Mouse (Mus musculus): ENCODE data around the gene Bcl2l11.

Bcl2l11 gene

GRCm38 (mm10) chr2:128111537-128111936 lies 14.3 kb upstream of the Bcl2l11 start:
- no peak for DNase-seq (ENCODE audit: low read depth)

- no peak for DNase-seq (ENCODE audit: low read depth)
Measured at GRCm38 (mm10) chr2:128114621-128115020, 11.2 kb upstream of the Bcl2l11 start.

GRCm38 (mm10) chr2:128115579-128115978 lies 10.3 kb upstream of the Bcl2l11 start:
- no peak for DNase-seq (ENCODE audit: low read depth)

- no peak for DNase-seq (ENCODE audit: low read depth)
Measured at GRCm38 (mm10) chr2:128117605-128118004, 8.2 kb upstream of the Bcl2l11 start.

- DNase-seq (ENCODE audit: low read depth): no peak
Measured at GRCm38 (mm10) chr2:128118971-128119370, 6.9 kb upstream of the Bcl2l11 start.

- DNase-seq (ENCODE audit: low read depth): no peak
Measured at GRCm38 (mm10) chr2:128122491-128122890, 3.3 kb upstream of the Bcl2l11 start.

GRCm38 (mm10) chr2:128122891-128123771 lies 2.7 kb upstream of the Bcl2l11 start:
- no peak for DNase-seq (ENCODE audit: low read depth)

- DNase-seq (ENCODE audit: low read depth): no peak
Measured at GRCm38 (mm10) chr2:128123921-128124683, 1.7 kb upstream of the Bcl2l11 start.

- DNase-seq (ENCODE audit: low read depth): no peak
Measured at GRCm38 (mm10) chr2:128124693-128125092, 1.1 kb upstream of the Bcl2l11 start.

GRCm38 (mm10) chr2:128126591-128127051 lies 783 bp downstream of the Bcl2l11 start:
- no peak for DNase-seq (ENCODE audit: low read depth)

GRCm38 (mm10) chr2:128127121-128127671 lies 1.4 kb downstream of the Bcl2l11 start:
- peak; percentile 75 for DNase-seq (ENCODE audit: low read depth)

GRCm38 (mm10) chr2:128127691-128128292 lies 2.0 kb downstream of the Bcl2l11 start:
- peak; percentile 64 for DNase-seq (ENCODE audit: low read depth)

GRCm38 (mm10) chr2:128128532-128128931 lies 2.7 kb downstream of the Bcl2l11 start:
- DNase-seq (ENCODE audit: low read depth): no peak

- DNase-seq (ENCODE audit: low read depth): no peak
Measured at GRCm38 (mm10) chr2:128131503-128131902, 5.7 kb downstream of the Bcl2l11 start.

- DNase-seq (ENCODE audit: low read depth): no peak
Measured at GRCm38 (mm10) chr2:128132635-128133034, 6.8 kb downstream of the Bcl2l11 start.

GRCm38 (mm10) chr2:128133865-128134264 lies 8.0 kb downstream of the Bcl2l11 start:
- no peak for DNase-seq (ENCODE audit: low read depth)

GRCm38 (mm10) chr2:128134474-128134873 lies 8.6 kb downstream of the Bcl2l11 start:
- DNase-seq (ENCODE audit: low read depth): no peak

GRCm38 (mm10) chr2:128134948-128135347 lies 9.1 kb downstream of the Bcl2l11 start:
- DNase-seq (ENCODE audit: low read depth): no peak

- no peak for DNase-seq (ENCODE audit: low read depth)
Measured at GRCm38 (mm10) chr2:128136769-128137433, 11.1 kb downstream of the Bcl2l11 start.

GRCm38 (mm10) chr2:128137480-128138276 lies 11.8 kb downstream of the Bcl2l11 start:
- no peak for DNase-seq (ENCODE audit: low read depth)

GRCm38 (mm10) chr2:128138924-128139323 lies 13.1 kb downstream of the Bcl2l11 start:
- DNase-seq (ENCODE audit: low read depth): no peak
